Mouse (Mus musculus) G1E (cell line): ENCODE results near the gene Pknox2. TPM values are rescaled to one million over a fixed set of nuclear protein-coding genes. Genes with fewer than 3 reads are reported as not detected.
A peak's percentile ranks its signal among the peaks of the same experiment; 100 is the strongest.

Experiments used
- ATAC-seq: 2 replicates; pipeline ENCODE4 v1.8.0; 2016; ENCODE audit warnings: mild to moderate bottlenecking; ENCODE audit not compliant: insufficient number of reproducible peaks, poor library complexity, low FRiP score, severe bottlenecking; ENCODE audit errors: extremely low read depth
- DNase-seq: peaks from one replicate; pipeline ENCODE4 v3.0.0; 2012; ENCODE audit warnings: low spot score
- H3K27me3 ChIP-seq: 2 replicates; pipeline ENCODE4 v1.6.1; 2012; ENCODE audit warnings: mild to moderate bottlenecking, low read length, inconsistent platforms; ENCODE audit not compliant: insufficient read depth
- H3K36me3 ChIP-seq: replicated peaks from 2 replicates; pipeline ENCODE3; 2012; ENCODE audit warnings: mild to moderate bottlenecking, inconsistent platforms
- H3K4me1 ChIP-seq: 2 replicates; pipeline ENCODE4 v1.6.1; 2012; ENCODE audit warnings: low read depth, low read length, inconsistent platforms, mixed read lengths; ENCODE audit not compliant: insufficient read depth
- H3K4me3 ChIP-seq: 2 replicates; pipeline ENCODE4 v1.5.1; 2012; ENCODE audit warnings: low read depth, mild to moderate bottlenecking, inconsistent platforms, low read length, moderate library complexity, mixed read lengths
- H3K9me3 ChIP-seq: replicated peaks from 2 replicates; pipeline ENCODE4 v1.6.1; 2012; ENCODE audit warnings: inconsistent platforms
- CTCF ChIP-seq: IDR thresholded peaks from 2 replicates; pipeline ENCODE4 v1.5.1; 2012; ENCODE audit warnings: low read depth, low read length, inconsistent platforms, mixed read lengths
- GATA1 ChIP-seq: IDR thresholded peaks from 2 replicates; pipeline ENCODE4 v1.6.1; 2012; ENCODE audit warnings: borderline replicate concordance, low read length, inconsistent platforms, mixed read lengths
- GATA2 ChIP-seq: IDR thresholded peaks from 2 replicates; pipeline ENCODE4 v1.6.1; 2012; ENCODE audit warnings: low read depth, low read length, inconsistent platforms, borderline replicate concordance
- POLR2AphosphoS5 ChIP-seq: IDR thresholded peaks from 2 replicates; pipeline ENCODE4 v1.6.1; 2012; ENCODE audit warnings: low read depth, low read length, inconsistent platforms; ENCODE audit not compliant: insufficient replicate concordance
- TAL1 ChIP-seq: conservative IDR thresholded peaks from 2 replicates; pipeline ENCODE4 v1.6.1; 2012; ENCODE audit warnings: low read depth, low read length, inconsistent platforms, mixed read lengths
- polyA plus RNA-seq: library from polyadenylated mRNA; stranded (reverse); fragments of >175 nt; gene quantifications from 2 replicates; pipeline ENCODE4 v1.2.3, GENCODE M21; 2012
- total RNA-seq, 2 experiments: library from RNA; stranded (forward) in 1 of 2; stranded (reverse) in 1 of 2; fragments of 200-1000 nt in 1 of 2; fragments of >200 nt in 1 of 2; fragmentation: Nextera tagmentation in 1 of 2; gene quantifications; 2 replicates each; pipeline ENCODE4 v1.2.3; 2014 to 2017

The Pknox2 gene
- total and polyA plus RNA-seq, 3 experiments, result 0.27 to 1.4 TPM; not detected in 1

- Histone ChIP-seq H3K9me3 (no peaks in the 10 kb centered on the region), H3K4me3 (no peak overlapping the region), H3K27me3 (peaks cover 12% of the 10 kb centered on the region), H3K4me1 (no peaks in the 10 kb centered on the region), H3K36me3 (no peaks in the 10 kb centered on the region)
- DNase-seq (no peak), ATAC-seq (no peak)
- no peak for TF ChIP-seq GATA1
Measured at GRCm38 (mm10) chr9:36918582-36918981, 228.6 kb downstream of the Pknox2 start.

DNA sequence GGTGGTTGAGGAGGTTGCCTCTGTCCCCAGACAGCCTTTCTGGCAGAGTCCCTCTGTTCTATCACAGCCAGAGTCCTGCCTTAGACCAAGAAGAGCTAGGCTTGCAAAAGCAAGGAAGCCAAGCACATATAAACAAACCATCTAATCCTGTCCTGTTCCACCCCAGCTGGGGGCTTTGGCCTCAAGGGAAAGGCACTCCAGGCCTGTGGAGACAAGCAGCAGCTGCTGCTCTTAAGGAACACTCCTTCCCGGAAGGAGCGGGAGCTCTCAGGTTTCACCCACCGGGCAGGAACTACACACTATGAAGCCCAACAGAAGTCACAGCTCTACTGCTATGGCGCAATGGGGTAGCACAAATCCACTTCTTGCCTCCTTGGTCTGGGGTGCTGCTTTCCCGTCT is 230.3 kb downstream of the Pknox2 start:
- H3K4me3 ChIP-seq, result no peak overlapping the region
- no peaks in the 10 kb centered on the region for H3K36me3 ChIP-seq
- TF ChIP-seq GATA2 (no peak), CTCF (no peak), POLR2AphosphoS5 (no peak), GATA1 (no peak), TAL1 (no peak)
- no peak for DNase-seq
- H3K4me1 ChIP-seq, result no peaks in the 10 kb centered on the region
- H3K9me3 ChIP-seq, result no peaks in the 10 kb centered on the region
- peaks cover 6% of the 10 kb centered on the region for H3K27me3 ChIP-seq
- ATAC-seq, result no peak

GRCm38 (mm10) chr9:36916362-36916761 is 230.8 kb downstream of the Pknox2 start:
- ATAC-seq (no peak; the same call in 1 of the 2 replicates), DNase-seq (peak; percentile 33)
- Histone ChIP-seq H3K36me3 (no peaks in the 10 kb centered on the region), H3K4me1 (no peaks in the 10 kb centered on the region), H3K4me3 (no peak overlapping the region), H3K9me3 (no peaks in the 10 kb centered on the region), H3K27me3 (peaks cover 3% of the 10 kb centered on the region; the same call in 1 of the 2 replicates)
- TF ChIP-seq GATA1, result no peak
- TF ChIP-seq GATA2, result no peak
- peak; percentile 91 for TF ChIP-seq CTCF
- no peak for TF ChIP-seq POLR2AphosphoS5

GRCm38 (mm10) chr9:36905452-36905851 is 241.8 kb downstream of the Pknox2 start:
- H3K4me3 ChIP-seq, result no peak overlapping the region
- H3K9me3 ChIP-seq, result no peaks in the 10 kb centered on the region
- TF ChIP-seq CTCF, result no peak
- no peak for TF ChIP-seq GATA1
- TF ChIP-seq GATA2, result no peak
- TF ChIP-seq TAL1, result no peak
- DNase-seq (no peak), ATAC-seq (no peak)
- no peaks in the 10 kb centered on the region for H3K4me1 ChIP-seq
- H3K36me3 ChIP-seq, result no peaks in the 10 kb centered on the region
- H3K27me3 ChIP-seq, result no peaks in the 10 kb centered on the region; the same call in none of the 2 replicates

- ATAC-seq (no peak), DNase-seq (no peak)
- Histone ChIP-seq H3K4me1 (no peaks in the 10 kb centered on the region), H3K36me3 (no peaks in the 10 kb centered on the region), H3K9me3 (no peaks in the 10 kb centered on the region), H3K4me3 (no peak overlapping the region), H3K27me3 (no peaks in the 10 kb centered on the region; the same call in 1 of the 2 replicates)
- TF ChIP-seq GATA2, result no peak
Measured at GRCm38 (mm10) chr9:36900464-36900863, 246.7 kb downstream of the Pknox2 start.

GRCm38 (mm10) chr9:36898560-36898959 is 248.6 kb downstream of the Pknox2 start:
- H3K4me3 ChIP-seq, result no peak overlapping the region
- TF ChIP-seq GATA2 (no peak), GATA1 (no peak), CTCF (no peak), POLR2AphosphoS5 (no peak), TAL1 (no peak)
- no peaks in the 10 kb centered on the region for H3K4me1 ChIP-seq
- H3K9me3 ChIP-seq, result no peaks in the 10 kb centered on the region
- no peaks in the 10 kb centered on the region for H3K27me3 ChIP-seq
- ATAC-seq, result no peak
- no peak for DNase-seq
- no peaks in the 10 kb centered on the region for H3K36me3 ChIP-seq

- ATAC-seq, result no peak
- Histone ChIP-seq H3K9me3 (no peaks in the 10 kb centered on the region), H3K36me3 (no peaks in the 10 kb centered on the region), H3K4me3 (no peak overlapping the region), H3K4me1 (no peaks in the 10 kb centered on the region), H3K27me3 (no peaks in the 10 kb centered on the region)
- no peak for TF ChIP-seq GATA2
- no peak for TF ChIP-seq GATA1
- no peak for TF ChIP-seq POLR2AphosphoS5
- no peak for TF ChIP-seq CTCF
- TF ChIP-seq TAL1, result no peak
- DNase-seq, result no peak
Measured at GRCm38 (mm10) chr9:36895009-36895693, 252.1 kb downstream of the Pknox2 start.
